Mouse (Mus musculus) effector memory CD4-positive, alpha-beta T cell, adult 7 months (primary cell): ENCODE results near the gene Adra2c. TPM values are rescaled to one million over a fixed set of nuclear protein-coding genes. Genes with fewer than 3 reads are reported as not detected.

Experiments
- polyA plus RNA-seq: library from polyadenylated mRNA; unstranded; fragments of 100-300 nt; shearing (Covaris generic); gene quantifications from one replicate; pipeline ENCODE4 v1.2.1, GENCODE M21; 2017

The Adra2c gene
- polyA plus RNA-seq: not detected

DNA sequence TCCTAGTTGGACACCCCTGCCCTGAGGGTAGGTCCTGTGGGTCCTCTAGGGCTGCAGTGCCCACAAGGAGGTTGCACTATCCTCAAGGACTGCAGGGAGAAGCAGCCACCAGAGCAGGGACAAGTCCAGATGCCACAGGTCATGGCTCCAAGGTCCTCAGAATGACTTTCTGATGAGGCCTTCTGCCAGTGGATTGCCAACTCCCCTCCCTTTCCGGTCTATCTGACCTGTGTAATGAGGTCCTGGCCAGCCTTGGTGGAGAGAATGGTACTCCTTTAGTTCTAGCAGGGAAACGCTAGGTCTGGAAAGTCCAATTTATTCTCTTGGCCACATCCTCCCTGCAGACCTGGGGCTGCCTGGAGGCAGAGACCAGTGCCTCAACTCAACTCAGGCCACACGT is at the start of gene Adra2c:
Gene Adra2c (plus strand): TSS at position 301 of the 400 bp plus-strand sequence.

Other genes starting within 250 kb of the Adra2c start
- gene Hgfac, start 236.8 kb upstream of the Adra2c start, polyA plus RNA-seq: 0.96 TPM
- gene Dok7, start 221.6 kb upstream of the Adra2c start, polyA plus RNA-seq: not detected
- 81.7 TPM for gene Lrpap1, start 172.6 kb upstream of the Adra2c start, polyA plus RNA-seq
- gene Hmx1, start 110.8 kb downstream of the Adra2c start, polyA plus RNA-seq: not detected
- gene Cpz, start 247.4 kb downstream of the Adra2c start, polyA plus RNA-seq: not detected